Mouse (Mus musculus) kidney, adult 2 months (tissue): ENCODE data around the gene Prpf6.

Experiments
- CTCF ChIP-seq: fragments of 200-500 bp; conservative IDR thresholded peaks from 2 replicates; pipeline ENCODE4 v1.5.1; 2011; ENCODE audit warnings: low read depth, mild to moderate bottlenecking, control low read depth, low read length, moderate library complexity, mixed read lengths; ENCODE audit not compliant: insufficient read depth, insufficient read length
- POLR2A ChIP-seq: fragments of 200-500 bp; IDR thresholded peaks from one replicate; pipeline ENCODE4 v1.6.1; 2011; ENCODE audit warnings: low read depth, low read length, control low read depth

DNA sequence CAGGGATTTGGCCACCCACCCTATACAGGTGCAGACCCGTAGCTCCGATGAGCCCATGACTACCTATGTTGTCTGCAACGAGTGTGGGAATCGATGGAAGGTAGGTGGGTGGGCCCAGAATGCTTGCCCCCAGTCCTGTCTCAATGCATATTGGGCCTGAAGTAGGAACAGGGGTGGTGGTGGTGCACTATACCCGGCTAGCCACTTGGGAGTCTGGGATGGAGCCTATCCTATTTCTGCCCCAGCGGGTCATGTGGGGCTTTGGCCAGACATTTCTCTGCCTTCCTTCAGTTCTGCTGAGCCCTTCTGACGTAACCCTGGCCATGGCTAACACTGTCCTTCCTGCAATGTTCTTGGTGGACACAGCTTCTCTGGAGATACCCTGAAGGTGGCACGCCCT, 95.9 kb downstream of the Prpf6 start:
- TF ChIP-seq POLR2A (no peak), CTCF (no peak)
